Mouse (Mus musculus) myocyte (in vitro differentiated cells): ENCODE data around the gene Mrps27.

Experiments used
- CEBPB ChIP-seq: IDR thresholded peaks from 2 replicates; pipeline ENCODE4 v1.6.1; 2011; ENCODE audit warnings: mild to moderate bottlenecking, moderate library complexity; ENCODE audit not compliant: poor library complexity, insufficient read depth, severe bottlenecking
- E2F4 ChIP-seq: IDR thresholded peaks from one replicate; pipeline ENCODE4 v1.6.1; 2011; ENCODE audit warnings: mild to moderate bottlenecking, control low read depth, moderate library complexity; ENCODE audit not compliant: insufficient read depth
- MAX ChIP-seq: IDR thresholded peaks from one replicate; pipeline ENCODE4 v1.6.1; 2011; ENCODE audit warnings: low read depth, mild to moderate bottlenecking, control low read depth
- MYOD1 ChIP-seq, 3 experiments: IDR thresholded peaks; one replicate each; pipeline ENCODE4 v1.6.1; 2011; ENCODE audit warnings: control low read depth in 2 of 3, low read depth in 2 of 3, mild to moderate bottlenecking in 2 of 3, moderate library complexity in 1 of 3; ENCODE audit not compliant: insufficient read length in 2 of 3, control insufficient read depth in 1 of 3
- MYOG ChIP-seq, 3 experiments: IDR thresholded peaks; one replicate each; pipeline ENCODE4 v1.6.1; 2011; ENCODE audit warnings: control low read depth in 2 of 3, low read depth in 2 of 3, mild to moderate bottlenecking in 2 of 3; ENCODE audit not compliant: insufficient read length in 2 of 3, control insufficient read depth in 1 of 3, insufficient read depth in 1 of 3
- POLR2A ChIP-seq: IDR thresholded peaks from one replicate; pipeline ENCODE4 v1.6.1; 2011; ENCODE audit warnings: low read depth, mild to moderate bottlenecking, control low read depth, moderate library complexity; ENCODE audit not compliant: insufficient read length
- POLR2AphosphoS2 ChIP-seq: IDR thresholded peaks from one replicate; pipeline ENCODE4 v1.6.1; 2011; ENCODE audit warnings: low read depth, control low read depth; ENCODE audit not compliant: insufficient read length
- REST ChIP-seq: IDR thresholded peaks from one replicate; pipeline ENCODE4 v1.6.1; 2011; ENCODE audit warnings: mild to moderate bottlenecking, control low read depth, moderate library complexity; ENCODE audit not compliant: insufficient read depth, insufficient read length
- SRF ChIP-seq: IDR thresholded peaks from one replicate; pipeline ENCODE4 v1.6.1; 2011; ENCODE audit warnings: low read depth; ENCODE audit not compliant: control insufficient read depth, insufficient read length
- TCF12 ChIP-seq: IDR thresholded peaks from one replicate; pipeline ENCODE4 v1.6.1; 2011; ENCODE audit warnings: mild to moderate bottlenecking, control low read depth; ENCODE audit not compliant: poor library complexity, insufficient read depth, severe bottlenecking
- TCF3 ChIP-seq: IDR thresholded peaks from one replicate; pipeline ENCODE4 v1.6.1; 2011; ENCODE audit warnings: low read depth, control low read depth; ENCODE audit not compliant: insufficient read length
- USF1 ChIP-seq: IDR thresholded peaks from one replicate; pipeline ENCODE4 v1.6.1; 2011; ENCODE audit warnings: low read depth, mild to moderate bottlenecking, control low read depth, moderate library complexity

DNA sequence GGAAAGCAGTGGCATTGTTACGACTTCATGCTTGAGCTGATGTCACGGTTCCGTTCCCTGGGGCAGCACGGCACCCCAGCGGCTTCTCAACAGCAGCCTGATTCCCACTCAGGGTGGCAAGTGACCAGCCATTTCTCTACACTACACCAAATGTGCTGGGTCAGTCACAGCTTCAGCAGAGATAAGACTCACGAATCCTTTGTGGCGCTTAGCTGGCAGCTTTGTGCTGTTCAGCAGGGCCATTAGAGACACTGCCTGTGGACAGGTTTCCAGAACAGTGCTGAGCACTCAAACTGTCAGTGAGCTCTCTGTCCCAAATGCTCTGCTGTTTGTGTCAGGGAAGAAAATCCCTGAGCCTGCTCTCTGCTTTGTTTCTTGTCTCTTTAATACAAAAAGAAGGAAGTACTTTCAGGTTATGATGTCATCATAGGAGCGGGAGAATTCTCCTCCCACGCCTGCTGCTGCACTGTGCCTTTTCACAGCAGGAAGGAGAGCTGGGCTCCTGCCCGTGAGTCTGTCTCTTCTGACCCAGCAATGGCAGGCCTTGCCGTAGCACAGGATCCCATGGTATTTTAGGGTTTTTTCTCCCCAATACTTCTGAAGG is 68.0 kb downstream of the Mrps27 start:
- TF ChIP-seq POLR2A: no peak
- no peak for TF ChIP-seq E2F4
- no peak for TF ChIP-seq MAX
- TF ChIP-seq USF1: no peak
- no peak for TF ChIP-seq SRF
- no peak for TF ChIP-seq REST
- TF ChIP-seq CEBPB: no peak
- TF ChIP-seq TCF12: no peak
- TF ChIP-seq POLR2AphosphoS2: no peak
- no peak for TF ChIP-seq MYOG (IDR thresholded peaks at IDR 0.05; ENCODE audit: control insufficient read depth in 1 of 3, insufficient read depth in 1 of 3, insufficient read length in 2 of 3, low read depth in 2 of 3)
- no peak for TF ChIP-seq MYOD1 (IDR thresholded peaks at IDR 0.05; ENCODE audit: control insufficient read depth in 1 of 3, insufficient read length in 2 of 3, low read depth in 2 of 3)
- TF ChIP-seq TCF3: no peak
